Mouse (Mus musculus): ENCODE results near the gene Tcp11l2.

The Tcp11l2 gene

DNA sequence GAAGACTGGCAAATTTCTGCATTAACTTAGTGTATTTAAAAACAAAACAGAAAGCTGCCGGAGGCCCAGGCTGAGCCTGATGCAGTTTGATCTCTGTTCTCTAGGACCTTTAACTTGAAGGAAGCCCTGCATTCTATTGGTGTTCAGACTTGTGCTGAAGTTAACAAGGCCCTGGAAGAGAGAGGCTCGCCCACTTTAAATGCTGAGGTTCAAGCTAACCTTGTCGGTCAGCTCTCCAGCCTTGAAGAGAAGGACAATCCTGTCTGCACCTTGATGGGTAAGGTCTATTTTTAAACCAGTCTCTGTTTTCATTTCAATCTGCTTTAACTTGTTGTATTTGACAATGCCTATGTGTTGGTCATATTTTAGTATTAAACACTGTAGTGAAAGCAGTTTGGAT, 31.9 kb downstream of the Tcp11l2 start:
- no peak for DNase-seq

- DNase-seq: no peak
Observed at GRCm38 (mm10) chr10:84610324-84610723, 33.9 kb downstream of the Tcp11l2 start.

DNA sequence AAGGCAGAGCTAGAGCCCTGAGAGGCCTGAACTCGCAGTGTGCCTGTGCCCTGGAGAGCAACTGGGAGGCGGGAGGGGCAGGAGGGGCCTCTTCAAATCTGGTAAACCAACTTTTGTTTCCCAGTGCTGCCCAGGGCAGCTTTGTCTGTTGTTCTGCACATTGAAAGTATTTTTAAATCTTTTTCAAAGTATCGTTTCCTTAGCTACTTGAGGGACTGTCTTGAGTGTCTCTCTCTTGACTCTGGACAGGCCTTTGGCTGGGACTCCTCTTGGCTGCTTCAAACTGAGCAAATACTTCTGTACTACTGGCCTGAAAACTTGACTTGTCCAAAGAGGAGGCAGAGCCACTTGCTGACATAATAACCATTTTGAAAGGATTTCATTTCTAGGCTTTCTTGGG, 34.4 kb downstream of the Tcp11l2 start:
- DNase-seq: no peak

- DNase-seq: no peak
Observed at GRCm38 (mm10) chr10:84611664-84612063, 35.2 kb downstream of the Tcp11l2 start.

GRCm38 (mm10) chr10:84612281-84612680, 35.9 kb downstream of the Tcp11l2 start:
- DNase-seq: no peak

DNA sequence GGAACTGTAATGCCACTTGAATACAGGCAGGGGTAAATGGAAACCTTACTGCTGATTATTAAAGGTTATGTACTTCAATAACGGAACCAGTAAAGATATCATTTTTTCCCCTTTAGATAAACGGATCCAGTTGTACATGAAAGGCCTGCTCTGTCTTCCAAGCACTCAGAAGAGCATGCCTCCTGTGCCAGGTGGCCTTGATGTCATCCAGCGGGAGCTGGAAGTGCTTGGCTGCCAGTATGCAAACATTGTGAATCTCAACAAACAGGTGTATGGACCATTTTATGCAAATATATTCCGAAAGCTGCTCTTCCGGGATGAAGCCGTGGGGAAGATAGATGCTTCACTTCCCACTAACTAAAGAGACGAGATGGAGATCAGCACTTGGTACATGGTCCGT, 36.9 kb downstream of the Tcp11l2 start:
- no peak for DNase-seq

DNA sequence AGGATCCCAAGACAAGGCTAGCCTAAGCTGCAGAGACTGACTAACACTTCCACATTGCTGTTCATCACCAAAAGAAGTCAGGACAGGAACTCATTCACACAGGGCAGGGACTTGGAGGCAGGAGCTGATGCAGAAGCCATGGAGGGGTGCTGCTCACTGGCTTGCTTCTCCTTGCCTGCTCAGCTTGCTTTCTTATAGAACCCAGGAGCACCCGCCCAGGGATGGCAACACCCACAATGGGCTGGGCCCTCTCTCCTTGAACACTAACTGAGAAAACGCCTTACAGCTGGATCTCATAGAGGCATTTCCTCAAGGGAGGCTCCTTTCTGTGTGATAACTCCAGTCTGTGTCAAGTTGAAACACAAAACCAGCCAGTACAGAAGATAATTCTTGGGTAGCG, 38.6 kb downstream of the Tcp11l2 start:
- DNase-seq: no peak

- DNase-seq: peak; percentile 93
Observed at GRCm38 (mm10) chr10:84621826-84622790, 45.7 kb downstream of the Tcp11l2 start, which contains the start of gene Polr3b. TSS of gene Polr3b (plus strand) at chr10:84622292.

DNA sequence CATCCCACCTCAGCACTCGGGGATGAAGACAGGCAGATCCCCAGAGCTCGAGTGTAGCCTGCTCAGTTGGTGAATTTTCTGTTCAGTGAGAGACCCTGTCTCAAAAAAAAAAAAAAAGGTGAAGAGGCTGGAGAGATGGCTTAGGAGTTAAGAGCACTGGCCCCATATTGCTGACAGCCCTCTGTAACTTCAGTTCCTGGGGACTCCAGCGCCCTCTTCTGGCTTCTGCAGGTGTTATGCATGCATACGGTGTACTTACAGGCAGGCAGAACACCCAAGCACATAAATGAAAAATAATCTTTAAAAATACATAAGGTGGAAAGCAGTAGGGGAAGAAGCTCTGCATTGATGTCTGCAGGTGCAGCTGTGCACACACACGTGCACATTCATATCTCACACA, 54.8 kb downstream of the Tcp11l2 start:
- DNase-seq: peak; percentile 58

- DNase-seq: peak; percentile 25
Observed at GRCm38 (mm10) chr10:84632005-84632404, 55.6 kb downstream of the Tcp11l2 start.

DNA sequence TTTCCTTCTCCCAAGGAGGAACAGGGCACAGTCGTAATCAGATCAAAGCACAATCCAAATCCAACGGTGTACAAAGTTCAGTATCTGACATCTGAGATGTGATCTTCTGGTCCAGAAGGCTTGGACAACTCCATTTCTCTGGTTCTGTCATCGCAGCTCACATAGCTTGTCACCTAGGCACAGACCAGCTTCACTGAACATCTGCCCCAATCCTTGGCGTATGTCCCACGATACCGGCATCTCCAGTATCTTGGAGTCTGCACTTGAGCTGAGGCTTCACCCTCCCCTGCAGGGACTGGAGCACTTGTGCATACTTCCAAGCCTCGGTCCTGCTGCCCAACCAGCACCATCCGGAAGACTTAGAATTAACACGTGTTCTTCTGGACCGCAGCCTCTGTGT, 60.2 kb downstream of the Tcp11l2 start:
- DNase-seq: no peak

- DNase-seq: no peak
Observed at GRCm38 (mm10) chr10:84638382-84638781, 62.0 kb downstream of the Tcp11l2 start.

DNA sequence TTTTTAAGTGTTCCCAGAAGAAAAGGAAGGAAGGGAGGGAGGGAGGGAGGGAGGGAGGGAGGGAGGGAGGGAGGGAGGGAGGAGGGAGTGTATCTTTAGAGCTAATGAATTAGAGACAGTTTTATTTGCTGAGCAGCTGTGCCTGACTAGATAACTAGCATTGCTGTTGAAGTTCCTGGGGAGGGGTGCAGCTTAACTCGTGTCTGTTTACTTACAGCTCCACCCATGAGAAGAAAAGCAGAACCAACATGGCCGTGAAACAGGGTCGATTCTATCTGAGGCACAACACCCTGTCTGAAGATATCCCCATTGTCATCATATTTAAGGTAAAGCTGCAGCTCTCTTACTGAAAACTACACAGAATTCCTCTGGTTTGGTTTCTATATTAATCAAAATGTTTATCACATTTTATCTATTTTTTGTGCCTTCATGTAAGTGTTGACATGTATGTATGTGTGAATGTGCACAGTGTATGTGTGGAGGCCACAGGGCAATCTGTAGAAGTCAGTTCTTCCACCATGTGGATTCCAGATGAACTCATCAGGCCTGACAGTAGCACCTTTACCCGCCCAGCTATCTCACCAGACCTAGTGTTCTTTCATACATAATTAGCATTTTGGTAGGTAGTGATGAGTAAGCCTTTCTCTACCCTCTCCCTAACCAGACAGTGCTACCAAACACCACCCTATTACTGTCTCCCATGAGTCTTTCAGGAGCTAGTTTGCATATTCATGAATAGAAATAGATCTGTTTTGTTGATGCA, 63.3 kb downstream of the Tcp11l2 start:
- no peak for DNase-seq

- DNase-seq: no peak
Observed at GRCm38 (mm10) chr10:84640861-84641260, 64.4 kb downstream of the Tcp11l2 start.

- DNase-seq: no peak
Observed at GRCm38 (mm10) chr10:84641576-84641975, 65.2 kb downstream of the Tcp11l2 start.

GRCm38 (mm10) chr10:84645940-84646339, 69.5 kb downstream of the Tcp11l2 start:
- no peak for DNase-seq

GRCm38 (mm10) chr10:84646506-84647102, 70.2 kb downstream of the Tcp11l2 start:
- peak; percentile 58 for DNase-seq

DNA sequence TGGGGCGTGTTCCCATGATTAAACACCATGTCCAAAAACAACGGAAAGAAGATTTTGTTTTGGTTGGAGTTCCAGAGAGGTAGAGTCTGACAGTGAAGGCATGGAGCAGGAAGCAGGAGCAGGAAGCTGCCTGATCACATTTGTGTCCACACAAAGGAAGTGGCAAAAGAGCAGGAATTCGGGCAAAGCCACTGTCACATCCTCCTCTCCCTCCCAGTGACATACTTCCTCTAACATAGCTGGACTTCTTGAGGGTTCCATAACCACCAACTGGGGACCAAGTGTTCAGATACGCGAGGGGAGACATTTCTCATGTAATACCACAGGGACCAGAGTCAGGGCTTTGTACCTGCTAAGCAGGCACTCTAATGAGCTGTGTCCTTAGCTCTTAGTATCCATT, 70.8 kb downstream of the Tcp11l2 start:
- no peak for DNase-seq

- no peak for DNase-seq
Observed at GRCm38 (mm10) chr10:84648911-84649310, 72.5 kb downstream of the Tcp11l2 start.

- no peak for DNase-seq
Observed at GRCm38 (mm10) chr10:84654029-84654428, 77.6 kb downstream of the Tcp11l2 start.

GRCm38 (mm10) chr10:84654731-84655130, 78.3 kb downstream of the Tcp11l2 start:
- no peak for DNase-seq

DNA sequence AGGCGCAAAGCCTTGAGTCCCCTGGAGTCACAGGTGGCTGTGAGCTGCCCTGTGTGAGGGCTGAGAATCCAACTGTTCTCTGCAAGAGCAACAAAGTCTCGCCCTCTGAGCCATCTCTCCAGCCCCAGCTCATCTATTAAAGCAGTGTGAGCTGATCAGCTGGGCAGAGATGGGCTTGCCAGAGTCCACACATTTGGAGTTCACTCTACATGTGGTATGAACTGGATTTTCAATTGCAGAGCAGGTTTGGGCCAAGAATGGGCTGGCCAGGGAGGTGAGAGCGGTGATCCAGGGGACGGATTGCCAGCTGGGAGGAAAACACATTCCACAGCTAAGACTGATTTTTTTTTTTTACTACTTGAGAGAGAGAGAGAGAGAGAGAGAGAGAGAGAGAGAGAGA, 80.2 kb downstream of the Tcp11l2 start:
- no peak for DNase-seq

DNA sequence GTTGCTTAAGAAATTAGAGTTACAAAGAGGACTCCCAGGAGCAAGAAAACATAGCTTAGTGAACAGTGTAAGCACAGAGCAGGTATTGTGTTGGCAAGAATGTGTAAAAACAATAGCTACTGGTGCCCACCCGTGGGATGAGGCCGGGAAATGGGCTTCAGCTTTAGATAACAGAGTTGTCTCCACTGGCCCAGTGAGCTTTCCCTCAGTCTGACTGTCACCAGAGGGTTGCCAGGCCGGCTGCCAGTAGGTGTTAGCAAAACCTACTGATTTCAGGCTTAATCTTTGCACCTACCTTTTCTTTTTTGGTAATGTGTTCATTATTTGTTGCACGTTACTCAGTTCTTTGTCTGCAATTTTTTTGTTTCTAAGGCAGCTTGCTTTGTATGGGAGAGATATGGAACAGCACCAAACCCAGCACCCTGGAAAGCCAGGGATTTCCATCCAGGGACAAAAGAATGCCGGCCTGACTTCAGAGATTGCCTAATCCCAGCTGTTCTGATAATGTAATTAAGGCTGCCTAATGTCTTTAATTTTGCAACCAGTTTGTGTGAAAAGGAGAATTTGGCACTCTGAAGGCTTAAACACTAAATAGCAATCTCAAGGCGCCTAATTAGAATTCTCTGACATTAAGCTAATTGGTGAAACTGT, 81.1 kb downstream of the Tcp11l2 start:
- DNase-seq: no peak

Data from thymus, postnatal 25 days (tissue).